Mouse (Mus musculus): Measurements from ENCODE around the gene Cr1l.
A peak's percentile ranks its signal among the peaks of the same experiment; 100 is the strongest.

Cr1l gene

DNA sequence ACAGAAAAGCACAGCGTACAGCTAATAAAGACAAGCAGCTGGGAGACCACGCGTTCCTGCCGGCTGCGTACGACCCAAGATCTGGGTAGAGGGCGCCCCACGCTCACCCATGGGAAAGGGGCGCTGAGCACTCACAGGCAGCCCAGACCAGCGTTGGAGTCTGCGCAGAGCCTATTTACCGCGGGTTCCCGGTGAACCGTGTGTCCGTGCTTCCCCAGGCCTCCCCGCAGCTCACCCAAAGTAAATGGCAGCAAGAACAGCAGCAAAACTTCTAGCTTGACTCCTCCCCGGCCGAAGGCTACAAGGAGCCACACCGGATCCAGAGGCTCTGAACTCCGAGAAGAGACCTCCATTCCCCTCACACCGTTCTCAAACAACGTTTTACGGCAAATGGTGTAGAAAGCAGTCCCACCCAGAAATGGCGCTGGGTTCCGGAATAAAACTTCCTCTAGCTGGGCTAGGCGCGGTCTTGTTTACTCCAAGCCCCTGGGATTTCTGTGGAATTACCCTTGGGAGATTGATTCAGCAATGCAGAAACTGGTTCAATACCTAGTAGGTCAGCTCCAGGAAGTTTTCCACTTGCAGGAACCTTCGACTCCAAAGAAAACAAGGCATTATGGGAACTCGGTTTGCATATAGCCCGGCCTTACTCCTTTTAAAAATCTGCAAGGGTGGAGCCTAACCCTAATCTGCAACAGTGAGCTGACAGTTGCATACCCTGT, at the start of gene Cr1l:
Gene Cr1l, minus strand, starts transcription at position 634 of the 722 bp plus-strand sequence.
- peak; percentile 79 to 83 for DNase-seq (ENCODE audit: low read depth in 2 of 2, low spot score in 2 of 2)

DNA sequence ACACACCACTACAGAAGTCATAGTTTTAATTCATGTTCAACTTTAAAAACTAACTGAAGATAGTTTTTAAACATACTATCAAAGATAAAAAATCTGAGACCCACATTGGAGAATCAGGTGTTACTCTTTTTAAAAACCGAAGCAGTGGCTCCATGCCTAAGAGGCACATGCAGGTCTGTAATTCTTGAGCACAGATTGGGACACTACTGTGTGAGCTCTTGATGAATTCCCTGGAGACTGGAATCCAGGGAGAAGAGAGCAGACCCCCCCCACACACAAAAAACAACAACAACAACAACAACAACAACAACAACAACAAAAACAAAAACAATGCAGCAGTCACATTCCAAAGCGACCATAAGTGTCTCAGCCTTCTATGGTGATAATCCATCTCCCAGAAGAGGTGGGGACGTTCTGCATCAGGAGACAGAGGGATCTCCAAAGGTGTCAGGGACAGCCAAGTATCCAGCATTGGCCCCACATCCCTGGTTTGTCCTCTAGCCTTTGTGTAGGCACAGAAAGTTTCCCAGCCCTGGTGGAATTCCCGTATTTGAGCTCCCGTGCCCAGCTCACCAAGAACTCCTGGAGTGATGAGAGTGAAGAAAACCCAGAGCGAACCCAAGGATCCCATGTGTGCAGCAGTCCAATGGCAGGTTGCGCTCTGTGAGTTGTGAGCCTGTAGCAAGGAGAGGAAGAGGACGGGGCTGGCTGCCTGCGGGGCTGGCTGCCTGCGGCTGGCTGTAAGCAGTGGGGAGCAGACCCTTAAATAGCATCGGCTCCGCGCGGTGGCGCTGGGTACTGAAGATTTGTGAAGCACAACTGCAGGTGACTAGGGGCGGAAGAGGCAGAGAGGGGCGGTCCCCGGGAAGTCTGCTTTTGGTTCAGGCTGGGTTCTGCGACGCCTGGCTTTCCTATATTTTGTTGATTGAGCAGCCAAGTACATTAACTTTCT, 44.9 kb upstream of the Cr1l start, which contains the start of gene Cr2:
Gene Cr2, minus strand, starts transcription at position 737 of the 952 bp plus-strand sequence.
- DNase-seq (ENCODE audit: low read depth in 2 of 2, low spot score in 2 of 2) = peak; percentile 48 to 60

DNA sequence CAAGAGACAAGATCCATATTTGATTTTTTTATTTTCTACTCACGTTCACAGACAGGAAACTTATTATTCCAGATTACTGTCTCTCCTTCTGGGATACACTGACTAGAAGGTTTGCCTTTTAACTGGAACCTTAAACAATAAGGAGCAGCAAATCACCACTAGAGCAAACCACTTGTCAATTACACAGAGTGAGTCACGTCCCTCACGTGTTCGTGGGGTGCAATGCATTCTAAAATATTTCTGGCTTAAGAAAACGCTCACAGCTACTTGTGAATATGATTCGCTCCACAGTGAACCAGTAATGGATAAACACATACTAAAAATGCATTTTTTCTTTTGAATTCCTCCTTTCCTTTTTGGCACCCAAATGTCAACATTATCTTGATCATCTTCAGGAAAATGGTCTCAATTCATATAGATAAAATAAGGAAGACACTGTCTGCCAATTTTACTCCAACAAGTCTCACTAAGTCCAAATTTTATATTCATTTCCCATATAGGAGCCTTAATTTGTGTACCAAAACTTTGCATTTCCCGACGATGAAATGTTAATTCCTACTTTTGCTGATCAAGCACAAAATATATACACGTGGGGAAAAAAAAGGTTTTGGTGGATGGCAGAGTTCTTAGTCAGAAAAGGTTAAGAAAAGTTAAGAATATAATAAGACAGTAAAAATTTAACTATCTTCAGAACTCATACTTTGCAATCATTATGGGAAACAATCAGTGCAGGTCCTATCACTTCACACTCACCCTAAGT, 33.8 kb upstream of the Cr1l start:
- DNase-seq (ENCODE audit: low read depth in 2 of 2, low spot score in 2 of 2) = no peak

DNA sequence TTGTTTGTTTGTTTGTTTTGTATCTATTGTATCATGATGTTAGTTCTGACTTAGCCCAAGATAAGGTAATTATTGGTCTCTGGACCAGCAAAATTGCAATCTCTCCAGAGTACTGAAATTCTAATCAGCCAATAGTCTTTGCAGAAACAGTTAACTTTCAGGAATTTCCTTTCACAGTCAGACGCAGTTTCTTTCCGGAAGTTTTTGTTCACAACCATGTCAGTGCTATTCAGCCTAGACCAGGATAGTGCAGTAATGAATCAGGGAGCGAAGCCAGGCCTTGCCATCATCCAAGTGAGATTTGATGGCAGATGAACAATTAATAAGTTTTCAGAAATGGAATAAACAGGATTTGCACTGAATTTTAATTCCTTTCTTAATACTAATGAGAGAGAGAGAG, 684 bp upstream of the Cr1l start:
- no peak for DNase-seq (ENCODE audit: low read depth in 2 of 2, low spot score in 2 of 2)

DNA sequence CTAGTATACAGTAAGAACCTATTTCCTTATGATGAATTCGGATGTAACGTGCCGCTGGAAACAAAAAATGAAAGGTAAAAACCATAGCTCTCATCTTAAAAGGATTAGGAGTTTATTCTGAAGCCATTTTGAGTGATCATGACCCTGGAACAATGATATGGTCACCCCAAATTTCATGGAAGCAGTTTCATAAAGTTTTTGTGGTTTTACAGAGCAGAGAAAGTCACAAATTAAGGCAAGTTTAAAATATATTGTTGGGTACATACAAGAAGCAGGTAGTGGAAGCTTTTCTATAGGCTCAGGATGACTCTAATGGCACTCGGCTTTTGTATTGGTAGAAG, 259 bp upstream of the Cr1l start:
- DNase-seq (ENCODE audit: low read depth in 2 of 2, low spot score in 2 of 2) = no peak

DNA sequence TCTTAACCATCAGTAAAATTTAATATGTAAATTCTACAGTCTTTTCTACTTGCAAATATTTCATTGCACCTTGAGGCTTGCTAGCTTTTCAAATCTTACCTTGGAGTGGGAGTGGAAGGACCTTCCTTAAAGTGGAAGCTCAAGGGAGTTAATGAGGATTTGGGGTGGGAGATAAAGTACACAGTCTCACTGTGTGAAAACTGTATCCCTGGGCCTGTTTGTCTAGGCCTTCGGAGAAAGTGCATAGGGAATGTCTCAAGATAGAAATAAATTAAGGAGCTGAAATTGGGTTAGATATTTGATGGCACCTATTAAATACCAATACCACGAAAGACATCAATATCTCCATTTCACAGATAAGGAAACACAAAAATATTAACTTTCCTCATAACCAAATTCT, 907 bp downstream of the Cr1l start:
- DNase-seq (ENCODE audit: low read depth in 2 of 2, low spot score in 2 of 2) = no peak

DNA sequence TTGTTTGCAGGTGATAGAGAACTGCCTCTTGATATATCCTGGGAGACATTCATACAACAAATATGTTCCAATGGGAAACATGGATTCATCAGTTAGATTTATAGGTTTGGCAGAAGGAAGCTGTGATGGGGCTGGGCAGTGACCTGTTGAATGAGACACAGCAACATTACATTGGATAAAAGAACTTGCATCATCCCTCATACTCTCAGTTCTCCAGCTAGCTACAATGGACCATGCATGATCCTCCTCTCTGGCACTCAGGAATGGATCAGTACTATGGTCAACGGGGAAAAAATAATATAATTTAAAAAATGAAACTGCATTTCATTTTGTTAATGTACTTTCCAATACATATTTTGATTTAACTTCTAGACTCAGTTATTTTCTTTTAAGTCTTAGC, 1.5 kb downstream of the Cr1l start:
- DNase-seq (ENCODE audit: low read depth in 2 of 2, low spot score in 2 of 2) = no peak

DNA sequence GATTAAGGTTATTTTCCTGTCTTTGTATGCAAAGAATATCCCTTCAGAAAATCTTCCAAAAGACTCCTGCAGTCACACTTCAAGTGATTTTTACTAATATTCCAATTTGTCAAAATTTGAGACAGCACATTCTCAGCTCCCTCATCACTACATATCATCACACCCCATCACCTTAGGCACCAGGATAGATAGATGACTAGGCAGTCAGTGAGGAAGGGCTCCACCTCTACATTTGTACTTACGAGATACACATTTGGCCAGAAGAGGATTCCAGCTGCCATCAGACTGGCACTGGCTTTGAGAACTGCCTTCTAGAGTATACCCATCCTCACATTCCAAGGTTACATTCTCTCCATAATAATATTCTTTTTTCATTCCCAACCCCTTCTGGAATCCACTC, 17.0 kb downstream of the Cr1l start:
- DNase-seq (ENCODE audit: low read depth in 2 of 2, low spot score in 2 of 2) = no peak

DNA sequence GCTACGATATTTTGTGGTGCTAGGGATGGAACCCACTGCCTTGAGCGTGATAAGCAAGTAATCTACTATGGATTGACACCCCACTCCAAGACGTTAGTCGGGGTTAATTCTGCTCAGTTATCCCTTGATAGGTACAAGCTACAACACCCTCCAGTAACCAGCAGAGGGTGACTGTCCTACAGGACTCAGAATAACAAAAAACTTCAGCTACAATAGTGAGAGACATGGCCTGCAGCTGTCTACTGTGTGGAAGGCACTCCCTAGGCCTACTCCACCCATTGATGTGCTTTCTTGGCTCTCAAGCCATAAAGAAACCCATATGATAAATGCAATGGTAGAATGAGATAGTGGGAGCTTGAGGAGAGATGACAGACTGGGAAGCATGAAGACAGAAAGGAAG, 17.8 kb downstream of the Cr1l start:
- DNase-seq (ENCODE audit: low read depth in 2 of 2, low spot score in 2 of 2) = no peak

DNA sequence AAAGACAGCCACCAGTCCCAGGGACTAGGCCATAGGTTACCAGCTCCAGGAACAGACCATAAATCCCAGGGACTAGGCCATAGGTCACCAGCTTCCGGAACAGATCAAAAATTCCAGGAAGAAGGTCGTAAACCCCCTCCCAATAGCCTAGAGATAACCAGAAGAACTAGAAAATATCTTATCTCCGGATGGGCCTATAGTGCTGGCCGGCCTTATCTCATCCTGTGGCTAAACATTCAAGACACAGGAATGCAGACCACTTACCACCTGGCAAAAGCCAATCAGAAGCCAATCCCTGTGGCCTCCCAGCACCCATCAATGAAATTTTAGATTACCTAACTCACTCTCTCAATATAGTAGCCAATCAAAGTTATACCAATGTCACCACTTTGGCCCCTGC, 30.7 kb downstream of the Cr1l start:
- DNase-seq (ENCODE audit: low read depth in 2 of 2, low spot score in 2 of 2) = no peak

DNA sequence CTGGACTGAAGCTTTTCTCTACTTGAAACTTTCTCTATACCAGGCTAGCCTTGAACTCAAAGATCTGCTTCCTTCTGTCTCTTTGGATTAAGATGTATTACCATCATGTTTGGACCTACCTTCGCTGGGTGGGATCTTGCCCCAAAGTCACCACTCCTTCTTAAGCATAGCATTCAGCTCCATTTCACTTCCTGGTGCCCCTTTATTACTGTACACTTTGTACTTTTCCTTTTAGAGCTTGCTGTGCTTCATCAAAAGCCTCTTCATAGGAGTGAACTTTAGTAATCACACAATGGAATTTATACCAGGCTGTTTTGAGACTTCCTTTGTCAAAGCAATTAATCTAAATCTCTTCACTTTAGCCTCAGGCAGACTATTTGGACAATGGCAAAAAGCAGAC, 33.4 kb downstream of the Cr1l start:
- no peak for DNase-seq (ENCODE audit: low read depth in 2 of 2, low spot score in 2 of 2)

DNA sequence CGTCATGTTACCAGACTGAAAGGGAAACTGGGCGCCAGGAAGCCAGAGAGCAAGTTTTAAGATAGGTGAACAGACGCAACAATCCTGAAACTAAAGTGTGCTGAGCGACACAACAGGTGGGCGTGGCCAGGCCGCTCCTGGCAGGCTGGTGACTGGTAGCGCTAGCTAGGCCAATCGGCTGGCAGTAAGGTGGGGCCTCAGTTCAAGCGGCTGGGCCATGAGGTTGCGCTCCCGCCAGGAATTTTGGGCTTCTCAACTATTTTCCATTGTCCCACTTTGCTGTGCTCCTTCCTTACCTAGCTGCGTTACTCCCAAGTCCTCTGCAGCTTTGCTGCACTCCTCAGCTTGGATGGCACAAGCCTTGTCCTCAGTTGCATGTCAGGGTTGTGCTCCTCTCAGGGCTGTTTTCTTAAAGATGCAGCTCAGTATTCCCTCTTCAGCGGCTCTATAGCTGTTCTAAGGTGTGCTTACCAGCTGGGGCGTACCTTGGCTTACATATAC, 39.1 kb downstream of the Cr1l start, which contains the start of gene Cd46:
Gene Cd46, minus strand, starts transcription at position 30 of the 501 bp plus-strand sequence.
- peak; percentile 28 to 44 for DNase-seq (ENCODE audit: low read depth in 2 of 2, low spot score in 2 of 2)

DNA sequence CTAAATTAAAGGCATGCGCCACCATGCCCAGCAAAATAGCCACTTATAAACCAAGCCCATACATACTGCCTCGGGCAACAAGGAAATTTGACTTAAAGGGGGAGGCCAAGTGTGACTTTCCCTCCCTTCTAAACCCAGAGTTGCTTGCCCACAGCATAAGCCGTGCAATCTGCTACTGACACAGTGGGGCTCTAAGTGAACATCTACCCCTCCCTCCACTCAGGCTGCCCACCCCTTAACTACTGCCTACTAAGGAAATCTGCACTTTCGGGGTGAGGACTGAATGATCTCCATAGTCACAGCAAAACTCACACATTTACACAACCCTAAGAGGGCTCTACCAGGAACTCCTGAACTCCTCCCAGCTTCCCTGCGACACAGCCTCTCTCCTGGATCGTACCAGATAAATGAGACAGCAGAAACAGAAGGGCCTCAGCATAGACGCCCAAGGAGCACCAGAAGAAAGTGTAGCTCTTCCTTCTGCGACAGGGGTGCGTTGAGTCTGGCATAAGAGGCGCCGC, 39.6 kb downstream of the Cr1l start:
- DNase-seq (ENCODE audit: low read depth in 2 of 2, low spot score in 2 of 2) = no peak

DNA sequence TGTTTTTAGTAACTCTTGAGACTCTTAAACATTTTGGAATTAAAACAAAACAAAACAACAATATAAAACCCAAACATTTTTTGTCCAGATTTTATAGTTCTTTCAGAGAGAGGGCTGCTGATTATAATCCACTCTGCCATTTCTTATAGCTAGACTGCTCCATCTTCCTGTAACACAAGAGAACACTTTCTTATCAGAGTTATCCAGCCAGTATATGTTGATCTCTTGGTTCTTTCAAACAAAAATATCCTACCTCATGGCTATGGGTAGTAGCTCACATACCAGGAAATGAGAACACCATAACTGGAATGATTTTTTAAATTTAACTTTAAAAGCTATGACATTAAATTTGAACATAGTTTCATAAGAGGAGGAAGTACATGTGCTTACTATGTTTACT, 49.2 kb downstream of the Cr1l start:
- no peak for DNase-seq (ENCODE audit: low read depth in 2 of 2, low spot score in 2 of 2)
